Mouse (Mus musculus): ENCODE measurements around the gene Teddm3.
"Not testable (repeated sequence)": the region's sequence is repeated elsewhere in the genome, so short reads cannot be mapped to it uniquely, and the experiment has no call there.

Gene Teddm3

DNA sequence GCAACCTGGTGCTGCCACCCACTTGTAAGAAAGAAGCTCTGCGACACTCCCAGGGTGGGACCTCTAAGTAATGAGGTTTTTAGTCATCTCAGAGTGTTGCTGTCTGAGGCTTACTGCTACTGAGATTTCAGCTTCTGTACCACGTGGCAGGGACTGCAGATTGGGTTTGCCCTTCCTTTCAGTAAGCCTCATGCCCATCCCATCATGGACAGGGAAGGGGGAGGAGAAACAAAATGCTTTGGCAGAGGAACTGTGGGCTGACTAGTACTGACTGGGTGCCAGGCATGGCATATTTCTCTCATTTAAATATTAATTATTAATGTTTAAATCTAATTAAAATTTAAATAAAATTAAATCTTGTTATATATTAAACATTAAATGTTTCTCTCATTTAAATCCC, at the start of gene Teddm3:
TSS of gene Teddm3 (minus strand) at position 101 of the 400 bp plus-strand sequence.
- DNase-seq (ENCODE audit: low spot score): not testable (repeated sequence)

DNA sequence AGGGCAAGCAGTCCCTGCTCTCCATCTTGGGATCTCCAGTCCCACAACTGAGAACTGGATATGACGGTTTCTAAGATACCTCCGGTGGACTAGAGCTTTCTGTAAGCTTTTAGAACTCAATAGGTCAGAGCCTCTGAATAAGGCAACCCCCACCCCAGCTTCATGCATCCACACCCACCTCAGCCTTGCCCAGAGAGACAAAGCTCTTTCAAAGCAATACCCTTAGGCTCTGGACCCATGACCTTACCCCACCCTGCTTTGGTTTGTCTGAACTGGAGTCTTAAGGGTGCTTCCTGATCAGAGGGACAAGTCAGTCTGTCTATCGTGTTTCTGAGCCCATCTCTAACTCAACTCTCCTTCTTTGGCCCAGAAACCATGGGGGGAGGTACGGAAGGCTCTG, 48.9 kb upstream of the Teddm3 start:
- no peak for DNase-seq (ENCODE audit: low spot score)

DNA sequence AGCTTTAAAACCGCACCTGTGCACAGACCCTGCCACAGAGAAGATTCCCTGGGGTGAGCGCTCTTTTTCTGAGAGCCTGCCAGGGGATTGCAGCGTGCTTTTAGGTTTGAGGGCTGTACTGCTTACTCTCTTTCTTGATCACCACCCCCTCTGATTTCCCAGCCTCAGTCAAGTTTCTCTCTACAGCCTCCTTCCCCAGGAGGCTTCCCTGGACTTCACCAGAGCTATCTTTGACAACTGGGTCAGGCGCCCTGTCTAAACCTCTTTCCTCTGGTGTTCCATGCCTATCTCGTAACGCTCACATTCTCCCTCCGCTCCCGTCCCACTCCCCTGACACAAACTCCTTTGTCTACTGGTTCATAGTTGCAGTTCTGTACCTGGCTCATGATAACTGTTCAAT, 45.6 kb upstream of the Teddm3 start:
- DNase-seq (ENCODE audit: low spot score): no peak

DNA sequence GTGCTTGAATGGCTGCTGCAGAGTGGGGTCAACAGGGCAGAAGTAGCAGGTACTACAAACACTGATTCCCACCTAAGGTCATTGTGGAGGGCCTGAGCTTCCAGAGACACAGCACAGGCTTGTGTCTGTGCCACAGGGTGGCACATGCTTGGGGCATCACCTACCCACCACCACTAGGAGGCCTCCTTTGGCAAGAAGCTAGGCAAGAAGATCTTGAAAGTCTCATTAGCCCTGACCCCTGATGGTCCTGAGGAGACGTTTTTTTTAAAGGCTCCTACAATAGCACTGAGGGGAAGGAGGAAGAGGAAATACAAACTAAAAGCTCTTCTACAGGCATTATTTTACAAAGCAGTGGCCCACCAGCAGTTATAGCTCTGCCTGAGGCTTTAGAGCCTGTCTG, 44.7 kb upstream of the Teddm3 start:
- DNase-seq (ENCODE audit: low spot score): no peak

DNA sequence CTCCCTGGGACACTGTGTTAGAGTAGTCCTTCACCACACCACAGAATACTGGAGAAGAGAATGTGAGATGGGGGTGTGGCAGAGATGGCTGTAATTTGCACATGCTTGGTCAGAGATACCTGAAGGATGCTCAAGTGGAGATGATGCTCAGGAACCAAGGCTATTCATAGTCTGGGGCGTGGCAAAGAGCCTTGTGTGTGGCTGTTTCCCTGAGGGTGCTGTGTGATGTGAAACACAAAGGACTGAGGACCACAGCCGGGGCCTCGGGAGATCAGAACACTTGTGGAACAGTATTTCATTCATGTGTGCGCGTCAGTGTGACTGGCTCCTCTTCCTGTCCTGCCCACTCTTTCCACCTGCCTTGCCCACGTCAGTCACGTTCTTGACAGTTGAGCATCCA, 44.2 kb upstream of the Teddm3 start:
- no peak for DNase-seq (ENCODE audit: low spot score)

DNA sequence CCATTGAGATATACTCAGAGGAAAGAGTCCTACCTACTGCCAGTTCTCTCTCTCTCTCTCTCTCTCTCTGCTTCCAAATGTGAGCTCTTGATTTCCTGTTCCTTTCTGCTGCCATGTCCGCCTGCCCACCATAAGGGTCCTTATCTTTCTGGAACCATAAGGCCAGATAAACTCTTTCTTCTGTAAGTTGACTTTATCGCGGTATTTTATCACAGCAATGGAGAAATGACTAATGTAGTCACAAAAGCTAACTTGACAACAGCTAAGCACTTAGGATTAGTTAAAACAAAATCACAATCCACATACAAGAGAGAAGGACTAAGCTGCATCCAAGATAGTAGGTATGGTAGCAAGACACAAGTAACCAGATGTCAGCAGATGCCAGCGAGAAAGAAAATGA, 43.7 kb upstream of the Teddm3 start:
- no peak for DNase-seq (ENCODE audit: low spot score)

DNA sequence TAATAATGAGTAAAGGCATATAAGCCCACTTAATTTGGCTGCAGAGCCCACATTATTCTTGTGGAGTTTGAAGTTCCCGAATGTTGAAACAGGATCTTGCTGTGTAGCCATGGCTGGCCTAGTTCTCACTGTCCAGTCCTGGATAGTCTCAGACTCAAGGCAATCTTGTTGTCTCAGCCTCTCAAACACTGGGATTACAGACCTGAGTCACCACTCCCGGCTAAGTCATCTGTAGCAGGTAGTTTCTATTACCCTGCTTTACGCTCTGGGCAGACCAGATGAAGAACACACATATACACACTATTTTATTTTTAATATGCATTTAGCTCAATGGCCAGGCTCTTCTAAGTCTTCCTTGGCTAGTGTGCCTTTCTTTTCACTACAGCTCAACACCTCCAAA, 42.8 kb upstream of the Teddm3 start:
- DNase-seq (ENCODE audit: low spot score): no peak

GRCm38 (mm10) chr16:21195260-21195866, 41.6 kb upstream of the Teddm3 start:
- no peak for DNase-seq (ENCODE audit: low spot score)

- no peak for DNase-seq (ENCODE audit: low spot score)
Measured at GRCm38 (mm10) chr16:21194182-21194581, 40.4 kb upstream of the Teddm3 start.

GRCm38 (mm10) chr16:21192509-21193354, 38.9 kb upstream of the Teddm3 start:
- no peak for DNase-seq (ENCODE audit: low spot score)

GRCm38 (mm10) chr16:21191569-21191968, 37.8 kb upstream of the Teddm3 start:
- DNase-seq (ENCODE audit: low spot score): no peak

GRCm38 (mm10) chr16:21188345-21188744, 34.5 kb upstream of the Teddm3 start:
- DNase-seq (ENCODE audit: low spot score): no peak

DNA sequence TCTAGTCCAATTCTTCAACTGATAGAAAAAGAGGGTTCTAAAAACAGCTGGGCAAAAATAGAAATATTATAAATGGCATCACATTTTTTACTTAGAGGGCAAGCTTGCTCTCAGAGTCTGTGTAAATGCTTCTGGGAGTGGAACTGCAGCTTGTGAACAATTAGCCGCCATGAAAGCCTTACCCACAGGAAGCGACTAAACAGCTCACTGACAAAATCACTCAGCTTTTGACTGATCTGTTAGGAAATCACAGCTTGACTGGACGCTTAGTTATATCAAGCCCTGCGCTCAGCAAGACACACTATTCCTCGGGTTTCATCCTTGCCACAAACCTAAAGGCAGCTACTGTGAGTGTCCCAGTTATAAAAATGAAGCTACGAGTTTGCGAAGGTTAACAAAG, 33.8 kb upstream of the Teddm3 start:
- no peak for DNase-seq (ENCODE audit: low spot score)

- DNase-seq (ENCODE audit: low spot score): no peak
Measured at GRCm38 (mm10) chr16:21184697-21185096, 30.9 kb upstream of the Teddm3 start.

DNA sequence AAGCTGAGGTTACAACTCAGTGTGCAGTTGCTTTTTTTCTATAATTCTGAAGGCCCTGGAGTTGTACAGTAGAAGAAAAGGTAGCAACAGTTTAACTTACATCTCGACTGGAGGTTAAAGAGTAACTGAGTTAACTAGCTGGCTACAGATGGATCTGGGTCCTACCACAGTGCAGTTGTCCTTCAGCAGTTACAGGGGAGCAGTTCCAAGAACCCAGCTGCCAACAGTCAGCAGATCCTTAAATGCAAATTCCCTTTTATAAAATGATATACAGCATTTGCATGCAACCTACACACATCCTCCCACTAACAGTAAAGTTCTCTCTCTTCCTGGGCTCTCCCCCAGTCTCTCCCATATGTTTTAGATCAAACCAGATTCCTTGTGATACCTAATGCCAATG, 28.3 kb upstream of the Teddm3 start:
- no peak for DNase-seq (ENCODE audit: low spot score)

DNA sequence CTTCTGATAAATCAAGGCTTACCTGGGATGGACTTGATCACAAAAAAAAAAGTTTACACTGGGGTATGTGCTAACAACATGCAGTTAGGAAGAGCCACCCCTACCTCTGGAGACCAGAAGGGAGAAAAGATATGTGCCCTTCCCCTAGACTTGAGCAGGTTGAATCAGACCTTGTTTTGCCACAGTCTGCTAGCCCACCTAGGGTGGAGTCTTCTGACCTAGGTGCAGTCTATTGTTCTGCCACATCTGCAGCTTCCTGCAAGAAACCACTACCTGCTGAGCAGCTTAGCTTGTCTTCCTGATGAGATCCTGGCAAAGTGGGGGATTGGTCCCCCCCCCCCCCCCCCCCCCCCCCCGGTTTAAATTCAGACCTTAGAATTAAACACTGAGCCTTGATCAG, 21.4 kb upstream of the Teddm3 start:
- no peak for DNase-seq (ENCODE audit: low spot score)

- DNase-seq (ENCODE audit: low spot score): no peak
Measured at GRCm38 (mm10) chr16:21168730-21169129, 14.9 kb upstream of the Teddm3 start.

DNA sequence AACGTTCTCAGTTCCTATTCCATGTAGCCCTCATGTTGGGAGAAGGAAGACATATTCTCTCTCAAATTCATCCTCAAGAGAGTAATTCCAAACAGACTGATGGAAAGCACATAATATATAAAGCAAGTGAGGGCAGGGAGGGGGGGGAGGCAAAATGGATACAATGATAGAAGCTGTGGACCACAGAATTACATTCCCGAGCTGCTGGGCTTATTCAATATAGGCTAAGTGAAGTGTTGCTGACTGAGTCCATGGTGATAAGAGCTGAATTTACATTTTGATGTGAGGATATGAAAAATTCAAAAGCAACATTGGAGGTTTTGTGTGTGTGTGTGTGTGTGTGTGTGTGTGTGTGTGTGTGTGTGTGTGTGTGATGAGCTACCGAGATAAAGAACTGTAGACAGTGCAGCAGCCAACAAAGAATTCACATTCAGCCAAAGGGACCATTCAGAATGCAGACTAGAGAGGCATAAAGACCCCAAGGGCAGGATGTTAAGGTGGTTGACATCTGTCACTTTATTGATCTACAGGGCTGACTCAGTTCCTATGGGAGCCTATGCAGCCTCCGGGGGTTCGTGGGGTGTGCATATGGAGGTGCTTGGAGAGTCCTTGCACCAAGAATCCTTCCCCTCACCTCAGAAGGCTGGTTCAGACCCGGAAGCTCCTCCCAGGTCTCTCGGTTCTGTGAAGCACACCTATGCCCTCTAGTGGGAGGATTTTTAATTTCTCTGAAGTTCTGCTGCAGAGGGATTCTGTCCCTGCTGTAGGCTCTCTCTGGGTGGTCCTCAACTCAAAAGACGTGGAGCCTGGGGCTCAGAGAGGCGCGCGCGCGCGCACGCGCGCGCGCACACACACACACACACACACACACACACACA, 11.8 kb upstream of the Teddm3 start:
- DNase-seq (ENCODE audit: low spot score): not testable (repeated sequence)

DNA sequence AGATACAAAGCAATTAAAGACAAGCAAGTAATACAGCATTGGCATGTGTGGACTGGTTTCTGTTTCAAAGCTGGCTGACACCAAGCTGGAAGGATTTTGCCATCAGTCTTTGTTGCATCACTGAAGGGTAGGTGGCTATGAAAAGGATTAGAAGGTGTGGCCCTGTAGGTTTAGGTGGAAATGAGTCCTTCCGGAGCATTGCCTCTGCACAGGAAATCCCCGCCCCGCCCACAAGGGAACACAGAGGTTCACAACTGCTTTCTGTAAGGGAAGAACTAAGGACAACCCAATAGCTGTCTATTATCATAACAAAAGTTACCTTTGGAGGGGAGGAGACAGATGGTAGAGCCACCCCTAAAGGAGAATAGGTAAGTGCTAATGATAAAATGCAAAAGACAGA, 9.6 kb upstream of the Teddm3 start:
- not testable (repeated sequence) for DNase-seq (ENCODE audit: low spot score)

- not testable (repeated sequence) for DNase-seq (ENCODE audit: low spot score)
Measured at GRCm38 (mm10) chr16:21159226-21159625, 5.4 kb upstream of the Teddm3 start.

DNA sequence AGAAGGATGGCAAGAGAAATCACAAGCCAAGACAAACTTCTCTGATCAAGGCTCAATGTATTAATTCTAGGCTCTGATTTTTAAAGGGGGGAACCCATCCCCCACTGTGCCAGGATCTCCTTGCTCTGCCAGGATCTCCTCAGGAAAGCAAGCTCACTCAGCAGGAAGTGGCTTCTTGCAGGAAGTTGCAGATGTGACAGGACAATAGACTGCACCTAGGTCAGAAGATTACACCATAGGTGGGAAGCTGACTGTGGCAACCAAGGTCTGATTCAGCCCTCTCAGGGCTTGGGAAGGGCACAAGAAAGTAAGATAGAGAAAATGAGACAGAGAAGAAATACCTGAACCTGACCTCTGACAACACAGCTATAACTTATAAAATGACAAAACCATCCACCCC, 2.5 kb upstream of the Teddm3 start:
- not testable (repeated sequence) for DNase-seq (ENCODE audit: low spot score)

GRCm38 (mm10) chr16:21151564-21152361, 2.0 kb downstream of the Teddm3 start:
- no peak for DNase-seq (ENCODE audit: low spot score)
